Mouse (Mus musculus) left cerebral cortex, postnatal 14 days (tissue): ENCODE results near the gene Vamp2. TPM values are rescaled to one million over a fixed set of nuclear protein-coding genes. Genes with fewer than 3 reads are reported as not detected.

Experiments used
- DNase-seq, 2 experiments: peaks; one replicate each; pipeline ENCODE4 v3.0.0; 2021 to 2022; ENCODE audit warnings: low spot score in 2 of 2, mixed read lengths in 1 of 2
- intact Hi-C: fragments of 180-260 bp; cut with DNase I; formaldehyde crosslinking; loops from one replicate; pipeline ENCODE4 v1.15.1; 2025
- total RNA-seq, 2 experiments: library from RNA; stranded (reverse); gene quantifications; 2 replicates each; pipeline ENCODE4 v1.2.3; 2021

Vamp2 gene
- total RNA-seq, 2 experiments from 2014 or later = 1,220 to 1,271 TPM

- intact Hi-C loops = loop anchor here (2.0 to 10.0 kb wide), 3 partner anchors 22 to 182 kb away; partner anchors contain the start of gene Aloxe3
- peak; percentile 95 to 97 for DNase-seq
These were observed 25.5 kb upstream of the Vamp2 start for GRCm38 (mm10) chr11:69062761-69063224.

DNA sequence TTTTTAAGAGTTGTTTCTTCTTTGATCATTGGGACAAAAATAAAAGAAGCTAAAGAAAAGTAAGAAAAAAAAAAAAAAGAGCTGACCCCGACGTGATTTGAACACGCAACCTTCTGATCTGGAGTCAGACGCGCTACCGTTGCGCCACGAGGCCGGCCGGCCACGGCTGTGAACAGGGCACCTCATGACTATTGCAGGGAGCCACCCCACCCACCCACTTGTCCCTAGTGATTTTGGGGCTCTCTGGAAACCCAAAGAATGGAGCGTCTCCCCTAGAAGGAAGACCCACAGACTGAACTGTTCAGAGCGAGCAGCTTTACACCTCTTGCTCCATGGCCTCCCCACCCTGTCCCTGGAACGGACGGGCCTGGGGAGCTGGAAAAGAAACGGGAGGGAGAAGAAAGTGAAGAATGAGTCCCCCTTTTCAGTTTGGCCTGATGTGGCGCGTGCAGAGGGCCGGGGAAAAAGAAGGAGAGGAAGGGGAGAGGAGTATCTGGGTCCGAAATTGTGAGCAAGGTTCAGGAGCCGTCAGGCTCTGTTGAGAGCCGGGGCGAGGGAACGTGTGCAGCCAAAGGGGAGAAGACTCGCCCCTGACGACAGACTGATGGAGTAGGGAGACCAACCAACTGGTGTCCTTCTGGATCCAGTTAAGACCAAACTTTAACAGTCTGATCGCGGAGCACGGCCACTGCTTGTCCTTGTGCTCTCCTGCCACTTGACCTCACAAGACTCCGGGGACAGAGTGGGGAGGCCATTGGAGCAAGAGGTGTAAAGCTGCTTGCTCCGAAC, 24.7 kb upstream of the Vamp2 start:
- peak in 1 of 2 experiments; percentile 82 for DNase-seq
- intact Hi-C loops = loop anchor here (2.0 to 10.0 kb wide), 3 partner anchors 23 to 181 kb away; partner anchors contain the start of gene Aloxe3

GRCm38 (mm10) chr11:69064259-69065133, 23.8 kb upstream of the Vamp2 start:
- intact Hi-C loops = loop anchor here (10.0 kb wide), 1 partner anchor 180 kb away; no protein-coding TSS in a partner anchor
- DNase-seq = no peak

DNA sequence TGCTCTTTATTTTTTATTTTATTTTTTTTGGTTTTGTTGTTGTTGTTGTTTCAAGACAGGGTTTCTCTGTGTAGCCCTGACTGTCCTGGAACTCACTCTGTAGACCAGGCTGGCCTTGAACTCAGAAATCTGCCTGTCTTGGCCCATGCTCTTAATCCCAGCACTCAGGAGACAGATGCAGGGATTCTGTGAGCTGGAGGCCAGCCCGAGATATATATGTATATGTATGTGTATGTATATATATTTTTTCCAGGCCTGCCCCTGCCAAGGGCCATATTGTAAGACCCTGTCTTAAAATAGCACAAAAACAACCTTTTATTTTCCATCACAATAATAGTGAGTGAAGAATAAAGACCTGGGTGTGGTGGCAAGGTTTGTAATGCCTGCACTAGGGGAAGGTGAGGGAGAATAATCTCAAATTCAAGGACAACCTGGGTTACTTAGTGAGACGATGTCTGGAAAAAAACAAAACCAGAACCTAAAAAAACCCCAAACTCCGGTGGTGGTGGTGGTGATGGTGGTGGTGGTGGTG, 22.8 kb upstream of the Vamp2 start:
- intact Hi-C loops = loop anchor here (10.0 kb wide), 1 partner anchor 179 kb away; no protein-coding TSS in a partner anchor
- no peak for DNase-seq

DNA sequence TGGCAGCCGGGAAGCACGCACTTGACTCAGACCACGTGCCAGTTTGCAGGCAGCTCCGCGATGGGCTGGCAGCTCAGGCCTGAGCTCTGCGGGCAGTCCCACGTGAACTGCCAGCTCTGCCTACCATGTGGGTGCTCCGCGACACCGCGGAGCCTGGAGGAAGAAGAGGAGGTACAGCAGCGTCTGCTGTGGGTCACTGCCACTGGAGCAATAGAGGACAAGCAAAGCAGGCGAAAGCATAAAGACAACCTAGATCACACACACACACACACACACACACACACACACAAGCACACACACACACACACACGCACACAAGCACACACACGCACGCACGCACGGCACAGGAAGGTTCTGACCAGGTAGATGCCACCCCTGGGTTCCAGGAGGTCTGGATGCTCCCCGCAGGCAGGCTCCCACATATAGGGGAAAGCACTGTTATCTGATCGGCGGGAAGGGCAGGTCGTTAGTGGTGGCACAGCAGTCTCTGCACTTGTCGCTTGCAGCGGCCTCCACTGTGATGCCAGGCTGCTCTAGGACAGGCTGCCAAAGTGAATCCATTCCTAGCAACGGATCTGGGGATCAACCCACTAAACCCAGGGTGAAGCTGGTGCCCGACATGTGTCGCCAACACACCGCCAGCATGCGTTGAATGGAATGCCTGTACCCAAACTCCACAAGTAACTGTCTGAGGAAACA, 22.0 kb upstream of the Vamp2 start:
- intact Hi-C loops = loop anchor here (10.0 kb wide), 1 partner anchor 178 kb away; no protein-coding TSS in a partner anchor
- DNase-seq = no peak

GRCm38 (mm10) chr11:69066956-69067355, 21.3 kb upstream of the Vamp2 start:
- intact Hi-C loops = loop anchor here (10.0 kb wide), 1 partner anchor 178 kb away; no protein-coding TSS in a partner anchor

DNA sequence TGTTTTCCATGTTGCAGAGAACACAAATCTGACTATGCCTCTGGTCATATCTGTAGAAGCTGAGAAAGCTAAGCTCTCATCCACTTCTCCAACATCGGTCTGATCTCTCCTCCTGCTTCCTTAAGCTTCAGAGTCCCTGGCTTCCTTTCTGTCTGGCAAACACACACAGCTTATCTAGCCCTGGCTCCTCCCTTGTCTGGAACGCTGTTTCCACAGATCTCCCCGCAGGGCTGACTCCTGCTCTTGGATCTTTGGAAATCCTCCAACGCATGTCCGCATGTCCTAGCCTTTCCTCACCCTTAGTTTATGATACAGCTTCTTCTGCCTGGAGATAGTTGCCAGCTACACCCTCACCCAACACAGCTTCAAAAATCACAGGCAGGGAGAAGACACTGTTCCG, 20.7 kb upstream of the Vamp2 start:
- intact Hi-C loops = loop anchor here (10.0 kb wide), 1 partner anchor 177 kb away; no protein-coding TSS in a partner anchor
- no peak for DNase-seq

More at GRCm38 (mm10) chr11:69066956-69067355, 21.3 kb upstream of the Vamp2 start:
- peak; percentile 92 to 93 for DNase-seq

- intact Hi-C loops = loop anchor here (2.0 kb wide), 1 partner anchor 17 kb away; no protein-coding TSS in a partner anchor
- no peak for DNase-seq
These were observed 18.2 kb upstream of the Vamp2 start for GRCm38 (mm10) chr11:69070093-69070492.

DNA sequence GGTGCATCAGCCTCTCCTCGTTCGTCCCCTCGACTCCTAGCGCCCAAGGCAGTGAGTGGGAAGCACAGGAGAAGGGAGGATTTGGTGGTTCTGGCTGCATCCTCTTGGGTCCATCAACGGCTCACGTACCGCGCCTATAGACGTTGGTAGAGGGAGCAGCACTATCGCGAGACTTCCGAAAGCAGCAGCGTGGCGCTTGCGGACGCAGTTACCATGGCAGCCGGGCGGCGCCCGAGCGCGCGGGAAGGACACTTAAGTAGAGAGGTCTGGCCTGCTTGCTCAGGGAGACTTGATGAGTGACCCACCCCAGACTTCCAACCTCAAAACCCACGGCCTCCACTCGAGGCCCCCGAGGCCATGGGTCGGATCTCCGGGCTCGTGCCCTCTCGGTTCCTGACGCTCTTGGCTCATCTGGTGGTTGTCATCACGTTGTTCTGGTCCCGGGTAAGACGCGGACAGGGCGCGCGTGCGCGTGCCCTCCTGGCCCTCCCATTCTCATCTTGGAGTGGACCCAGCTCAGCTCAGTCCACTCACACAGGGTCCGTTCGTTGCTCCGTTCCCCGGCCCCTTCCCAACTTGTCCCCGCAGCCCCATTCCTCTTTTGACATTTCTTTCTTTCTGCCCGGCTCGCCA, 17.6 kb upstream of the Vamp2 start, which contains the start of gene Tmem107:
Gene Tmem107 (plus strand): TSS at position 217 of the 633 bp plus-strand sequence.
- intact Hi-C loops = loop anchor here (2.0 kb wide), 1 partner anchor 16 kb away; no protein-coding TSS in a partner anchor
- DNase-seq = peak; percentile 94 to 95

- no peak for DNase-seq
- intact Hi-C loops = loop anchor here (2.0 kb wide), 1 partner anchor 16 kb away; no protein-coding TSS in a partner anchor
These were observed 17.0 kb upstream of the Vamp2 start for GRCm38 (mm10) chr11:69071262-69071661.

GRCm38 (mm10) chr11:69072234-69072633, 16.1 kb upstream of the Vamp2 start:
- intact Hi-C loops = no loop called here
- no peak for DNase-seq

GRCm38 (mm10) chr11:69072666-69073064, 15.6 kb upstream of the Vamp2 start:
- intact Hi-C loops = no loop called here
- no peak for DNase-seq

DNA sequence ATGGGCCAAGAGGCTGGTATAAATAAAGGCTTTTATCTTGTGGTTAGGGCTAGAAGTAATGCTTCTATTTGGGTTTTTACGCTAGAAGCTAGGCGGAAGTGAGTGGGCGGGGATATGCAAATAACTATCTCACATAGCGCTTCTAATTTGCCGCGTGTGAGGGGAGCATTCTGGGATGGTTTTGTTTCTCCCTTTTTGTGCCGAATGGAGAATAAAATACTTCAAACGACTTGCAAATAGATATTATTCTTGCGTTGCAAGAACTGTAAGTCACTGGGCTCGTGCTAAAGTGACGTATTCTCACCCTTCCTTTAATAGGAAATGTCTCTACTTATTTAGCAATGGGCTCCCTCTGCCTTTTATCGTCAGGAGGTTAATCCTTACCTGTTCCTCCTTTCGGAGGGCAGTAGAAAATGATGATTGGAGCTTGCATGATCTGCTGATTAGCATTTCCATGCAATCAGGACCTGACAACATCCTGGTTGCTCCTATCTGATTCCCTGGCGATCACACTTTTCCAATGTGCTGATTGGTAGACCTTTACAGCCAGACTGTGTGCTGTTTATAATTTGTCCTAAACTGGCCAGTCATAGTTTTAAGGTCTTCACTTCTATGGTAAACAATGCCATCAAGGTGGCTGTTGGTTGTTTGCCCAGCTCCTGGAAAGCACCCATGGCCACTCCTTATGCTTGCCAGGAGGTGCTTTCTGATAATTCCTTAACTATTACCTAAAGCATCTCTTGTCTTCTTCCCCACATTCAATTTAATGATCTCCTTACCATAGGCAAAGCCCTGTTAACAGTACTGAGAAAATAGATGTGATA, 15.0 kb upstream of the Vamp2 start:
- intact Hi-C loops = no loop called here
- DNase-seq = peak; percentile 89 to 97

DNA sequence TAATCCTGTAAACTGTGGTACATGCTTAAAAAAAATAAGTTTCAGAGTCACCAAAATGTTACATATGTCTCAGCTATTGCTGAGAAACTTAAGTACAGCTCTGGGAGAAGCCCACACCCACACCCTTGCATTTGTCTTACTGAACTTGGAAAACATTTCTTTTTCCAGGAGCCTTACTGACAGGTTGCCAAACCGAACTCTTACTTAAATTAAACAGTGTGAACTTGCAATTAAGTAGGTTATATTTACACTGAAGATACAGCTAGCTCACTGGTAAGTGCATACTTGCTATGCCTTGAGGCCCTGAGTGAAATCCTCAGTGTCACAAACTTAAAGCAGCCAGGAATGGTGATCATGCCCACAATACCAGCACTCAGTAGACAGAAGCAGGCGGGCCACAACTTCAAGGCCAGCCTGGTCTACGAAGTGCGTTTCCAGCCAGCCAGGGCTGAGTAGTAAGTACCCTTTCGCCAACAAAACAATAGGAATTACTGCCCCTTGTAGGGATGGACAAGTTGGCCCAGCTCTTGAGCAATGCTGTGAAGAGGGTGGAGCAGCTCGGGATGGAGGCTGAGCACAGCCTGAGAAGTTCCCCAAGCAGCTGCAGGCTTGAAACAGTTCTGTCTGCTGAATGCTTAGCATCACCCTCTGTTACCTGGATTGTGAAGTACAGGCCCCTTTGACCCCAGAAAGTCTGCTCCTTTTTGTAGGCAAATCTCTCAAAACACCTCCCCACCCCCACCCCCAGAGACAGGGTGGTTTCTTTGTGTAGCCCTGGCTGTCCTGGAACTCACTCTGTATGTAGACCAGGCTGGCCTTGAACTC, 14.1 kb upstream of the Vamp2 start:
- intact Hi-C loops = no loop called here

DNA sequence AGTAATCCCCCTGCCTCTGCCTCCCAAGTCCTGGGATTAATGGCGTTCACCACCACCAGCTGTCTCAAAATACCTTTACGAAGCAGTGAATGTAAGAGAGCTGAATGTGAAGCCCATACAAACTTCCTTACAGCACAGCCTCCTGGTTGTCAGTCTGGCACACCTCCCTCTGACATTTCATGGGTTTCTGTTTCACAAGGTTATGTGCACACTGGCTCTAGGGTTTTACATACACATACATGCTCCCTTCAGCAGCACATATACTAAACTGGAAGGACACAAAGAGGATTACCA, 13.6 kb upstream of the Vamp2 start:
- no peak for DNase-seq
- intact Hi-C loops = no loop called here

More for the DNA sequence above, 14.1 kb upstream of the Vamp2 start:
- DNase-seq = no peak

DNA sequence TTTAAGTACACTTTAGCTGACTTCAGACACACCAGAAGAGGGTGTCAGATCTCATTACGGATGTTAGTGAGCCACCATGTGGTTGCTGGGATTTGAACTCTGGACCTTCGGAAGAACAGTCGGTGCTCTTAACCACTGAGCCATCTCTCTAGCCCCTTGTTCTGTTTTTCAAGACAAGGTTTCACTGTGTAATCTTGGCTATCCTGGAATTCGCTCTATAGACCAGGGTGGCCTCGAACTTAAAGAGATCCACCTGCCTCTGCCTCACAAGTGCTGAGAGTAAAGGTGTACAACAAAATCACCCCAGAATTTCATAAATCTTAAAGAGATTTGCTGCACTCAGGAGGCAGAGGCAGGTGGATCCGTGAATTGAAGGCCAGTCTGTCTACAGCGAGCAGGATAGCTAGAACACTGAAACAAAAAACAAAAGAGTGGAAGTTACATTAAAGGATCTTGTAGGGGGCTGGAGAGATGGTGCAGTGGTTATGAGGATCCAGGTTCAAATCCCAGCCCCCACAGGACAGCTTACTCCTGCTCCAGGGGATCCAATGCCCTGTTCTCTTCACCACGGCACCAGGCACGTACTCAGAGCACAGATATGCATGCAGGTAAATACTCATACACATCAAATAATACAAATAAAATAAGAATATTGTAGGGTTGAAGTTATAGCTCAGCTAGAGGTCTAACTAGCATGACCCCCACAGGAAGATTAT, 12.4 kb upstream of the Vamp2 start:
- intact Hi-C loops = no loop called here
- DNase-seq = no peak
